8 mouse cellular contexts compared by ENCODE assay signal in the genomic region with DNA sequence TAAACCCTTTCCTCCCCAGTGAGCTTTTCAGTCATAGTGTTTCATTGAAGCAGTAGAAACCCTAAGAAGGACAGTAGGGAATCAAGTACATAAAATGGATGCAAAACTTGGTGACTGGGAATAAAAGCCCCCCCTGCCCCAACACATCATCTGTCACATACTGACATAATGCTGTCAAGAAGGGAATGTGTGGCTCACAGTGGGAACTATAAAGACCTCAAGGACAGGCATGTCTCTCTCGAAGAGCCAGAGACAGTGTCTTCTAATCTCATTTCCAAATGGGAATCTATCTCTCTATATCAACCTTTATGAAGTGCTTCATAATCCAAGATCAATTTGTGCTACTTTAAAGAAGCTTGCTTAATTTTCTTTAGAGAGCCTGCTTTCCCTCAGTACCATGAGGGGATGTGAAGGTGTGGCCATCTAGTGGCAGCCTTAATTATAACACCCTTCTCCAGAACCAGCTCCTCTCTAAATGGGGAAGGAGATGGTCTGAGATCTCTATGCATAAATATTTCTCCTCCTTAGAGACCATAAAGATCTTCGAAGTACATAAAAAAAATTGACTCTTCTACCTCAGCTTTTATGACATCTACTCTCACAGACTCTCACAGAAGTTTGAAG.
DNase-seq lines count a peak whose midpoint lies in the region; ATAC-seq lines count a peak whose summit lies in the region.

No protein-coding gene starts in this region.

- no peak overlapping the region for H3K9ac ChIP-seq in forebrain, embryonic 12.5 days
- H3K9ac ChIP-seq in hindbrain, embryonic 13.5 days: no peak overlapping the region
- H3K9ac ChIP-seq in stomach, embryonic 14.5 days (replicated peaks; ENCODE audit: low read depth, low read length): no peak overlapping the region

- no peak overlapping the region for H3K27ac ChIP-seq in forebrain, embryonic 12.5 days
- no peak overlapping the region for H3K27ac ChIP-seq in hindbrain, embryonic 13.5 days
- no peak overlapping the region for H3K27ac ChIP-seq in midbrain, embryonic 10.5 days (replicated peaks)
- no peak overlapping the region for H3K27ac ChIP-seq in stomach, embryonic 14.5 days (ENCODE audit: low read length)

- peak; percentile 86 for ATAC-seq in forebrain, embryonic 12.5 days (ENCODE audit: low FRiP score)
- ATAC-seq in hindbrain, embryonic 13.5 days (ENCODE audit: low FRiP score): peak; percentile 83
- ATAC-seq in stomach, embryonic 14.5 days (ENCODE audit: insufficient number of reproducible peaks, insufficient read depth, low FRiP score, low read depth): peak; percentile 56; the same call in 1 of the 2 replicates

- no peaks in the 10 kb centered on the region for H3K4me1 ChIP-seq in forebrain, embryonic 12.5 days
- no peaks in the 10 kb centered on the region for H3K4me1 ChIP-seq in hindbrain, embryonic 13.5 days (replicated peaks)
- H3K4me1 ChIP-seq in midbrain, embryonic 10.5 days: no peaks in the 10 kb centered on the region
- no peaks in the 10 kb centered on the region for H3K4me1 ChIP-seq in stomach, embryonic 14.5 days (ENCODE audit: control insufficient read depth, insufficient read depth, low read length)

- no peak overlapping the region for H3K4me3 ChIP-seq in forebrain, embryonic 12.5 days (replicated peaks)
- H3K4me3 ChIP-seq in hindbrain, embryonic 13.5 days: no peak overlapping the region
- no peak overlapping the region for H3K4me3 ChIP-seq in midbrain, embryonic 10.5 days
- no peak overlapping the region for H3K4me3 ChIP-seq in stomach, embryonic 14.5 days (ENCODE audit: low read depth, low read length)

- no peaks in the 10 kb centered on the region for H3K27me3 ChIP-seq in forebrain, embryonic 12.5 days
- H3K27me3 ChIP-seq in hindbrain, embryonic 13.5 days: no peaks in the 10 kb centered on the region
- no peaks in the 10 kb centered on the region for H3K27me3 ChIP-seq in midbrain, embryonic 10.5 days (ENCODE audit: low read depth, poor library complexity, severe bottlenecking)
- H3K27me3 ChIP-seq in stomach, embryonic 14.5 days (ENCODE audit: control insufficient read depth, insufficient read depth, low read length): no peaks in the 10 kb centered on the region

- WGBS in forebrain, embryonic 12.5 days: 40% methylated on average over 2 of the region's 2 CpGs
- 29% methylated on average over 2 of the region's 2 CpGs for WGBS in hindbrain, embryonic 13.5 days
- WGBS in midbrain, embryonic 10.5 days: 33% methylated on average over 2 of the region's 2 CpGs
- WGBS in stomach, embryonic 14.5 days: 21% methylated on average over 2 of the region's 2 CpGs

- DNase-seq in kidney, adult 18-20 months: peak; percentile 7
- DNase-seq in kidney, adult 11 months: no peak
- DNase-seq in adrenal gland, postnatal 25 days: peak; percentile 28
- peak; percentile 12 to 58 for DNase-seq in layer of hippocampus, postnatal 25 days (ENCODE audit: extremely low spot score in 1 of 2, low spot score in 1 of 2)
- DNase-seq in midbrain, embryonic 10.5 days (ENCODE audit: low spot score): peak; percentile 17

- H3K4me2 ChIP-seq in forebrain, embryonic 12.5 days: no peak overlapping the region
- no peak overlapping the region for H3K4me2 ChIP-seq in hindbrain, embryonic 13.5 days
- H3K4me2 ChIP-seq in stomach, embryonic 14.5 days (replicated peaks; ENCODE audit: low read depth, low read length): no peak overlapping the region

- H3K36me3 ChIP-seq in forebrain, embryonic 12.5 days (replicated peaks): no peaks in the 10 kb centered on the region
- H3K36me3 ChIP-seq in hindbrain, embryonic 13.5 days: no peaks in the 10 kb centered on the region
- H3K36me3 ChIP-seq in midbrain, embryonic 10.5 days: no peaks in the 10 kb centered on the region
- no peaks in the 10 kb centered on the region for H3K36me3 ChIP-seq in stomach, embryonic 14.5 days (ENCODE audit: control insufficient read depth, insufficient read depth, low read length)

- no peaks in the 10 kb centered on the region for H3K9me3 ChIP-seq in forebrain, embryonic 12.5 days
- H3K9me3 ChIP-seq in hindbrain, embryonic 13.5 days: no peaks in the 10 kb centered on the region
- H3K9me3 ChIP-seq in midbrain, embryonic 10.5 days (replicated peaks): no peaks in the 10 kb centered on the region
- H3K9me3 ChIP-seq in stomach, embryonic 14.5 days (ENCODE audit: control insufficient read depth, low read depth, low read length): no peaks in the 10 kb centered on the region
